Mouse (Mus musculus): ENCODE results near the gene Cul1. TPM values are rescaled to one million over a fixed set of nuclear protein-coding genes. Genes with fewer than 3 reads are reported as not detected.

The Cul1 gene
- total RNA-seq, 2 experiments from 2014 or later, result 30.0 to 122 TPM

Other genes with a start within 250 kb of the Cul1 start
- gene Ezh2, start 141.9 kb downstream of the Cul1 start, total RNA-seq (2015; ENCODE audit: low replicate concordance), result 107 and 136 TPM in 2 replicates
- gene Ezh2, start 141.9 kb downstream of the Cul1 start, total RNA-seq (2017; ENCODE audit: low replicate concordance), result 119 and 162 TPM in 2 replicates

Data from erythroblast, adult 5-6 weeks (primary cell).